Mouse (Mus musculus) telencephalon, adult 2 months (tissue): ENCODE measurements at regions not wholly inside any gene's neighbourhood (a gene's known extent, or its start where the extent isn't known, plus 50 kb on each side); places are given as distances from the start of the nearest gene placed in this dataset.
A peak's percentile ranks its signal among the peaks of the same experiment; 100 is the strongest.

Source experiments
- DNase-seq: peaks from one replicate; pipeline ENCODE4 v3.0.0-alpha.2; 2011; ENCODE audit warnings: low read depth, low spot score

DNA sequence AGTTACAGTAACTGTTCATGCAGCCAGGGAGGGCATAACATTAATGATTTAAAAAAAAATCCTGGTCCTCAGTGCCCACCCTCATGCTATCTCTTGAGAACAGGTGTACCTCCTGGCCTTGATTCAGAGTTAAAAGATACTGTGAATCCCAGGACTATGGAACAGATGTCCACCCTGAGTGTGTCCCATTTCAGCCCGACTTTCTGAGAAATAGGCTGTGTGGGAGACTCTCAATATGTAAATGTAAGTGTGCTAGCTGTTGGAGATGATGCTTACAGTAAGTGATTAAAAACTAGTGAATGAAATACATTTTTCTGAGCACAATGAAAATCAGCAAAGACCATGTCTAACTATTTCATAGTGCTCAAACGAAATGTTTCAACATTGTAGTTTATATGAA, 219.2 kb downstream of the Etaa1 start:
- DNase-seq, result peak; percentile 18

DNA sequence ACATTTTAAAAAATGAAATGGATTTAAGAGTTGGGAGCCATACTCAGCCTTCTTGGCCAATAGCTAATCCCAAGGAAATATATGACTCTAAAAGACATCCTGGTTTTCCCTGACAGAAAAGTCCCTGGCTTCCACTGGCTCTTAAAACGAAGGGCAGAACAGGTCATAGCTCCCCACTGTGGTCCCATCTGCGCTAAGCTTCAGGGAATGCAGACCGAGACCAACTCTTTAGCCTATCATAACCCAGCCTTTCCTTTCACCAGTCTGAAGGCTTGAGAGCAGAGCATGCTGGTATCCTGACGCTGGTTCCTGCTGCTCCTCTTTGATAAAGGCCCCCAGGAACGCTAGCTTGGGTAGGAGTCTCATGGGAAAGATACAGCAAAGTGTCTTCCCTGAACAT, 214.8 kb downstream of the Etaa1 start:
- DNase-seq, result no peak

DNA sequence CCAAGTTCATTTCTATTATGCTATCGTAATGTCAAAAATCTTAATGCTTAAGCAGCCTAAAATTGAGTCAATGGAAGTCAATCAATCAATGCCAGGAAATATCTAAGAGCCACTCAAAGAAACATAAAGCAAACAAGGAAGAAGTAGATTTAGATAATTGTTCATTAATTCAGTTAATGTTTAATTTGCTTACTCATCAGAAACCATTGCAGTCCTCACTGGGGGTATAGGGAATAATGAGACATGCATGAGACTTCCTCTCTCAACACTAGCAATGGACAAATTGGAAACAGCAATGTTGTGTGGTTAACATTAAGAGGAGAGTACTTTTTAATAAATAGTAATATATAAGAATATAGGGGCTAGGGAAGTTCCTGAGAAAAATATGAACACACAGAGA, 209.9 kb downstream of the Etaa1 start:
- DNase-seq, result no peak

DNA sequence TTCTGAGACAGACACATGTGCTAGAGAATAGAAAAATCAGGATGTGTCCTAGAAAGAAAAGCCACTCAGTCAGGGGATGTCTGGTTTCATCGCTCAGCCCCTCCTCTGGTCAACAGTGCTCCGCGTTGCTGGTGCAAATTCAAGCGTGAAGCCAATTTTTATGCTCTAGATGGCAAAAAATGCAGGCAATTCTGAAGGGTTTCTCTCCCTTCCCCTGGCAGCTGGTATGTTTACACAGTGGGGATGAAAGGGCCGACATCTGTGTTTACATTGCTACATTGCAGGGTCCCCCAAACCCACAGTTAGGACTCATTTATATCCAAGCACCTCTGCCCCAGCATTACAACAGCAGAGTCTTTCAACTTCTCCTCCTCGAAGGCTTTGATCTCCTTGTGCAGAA, 203.3 kb downstream of the Etaa1 start:
- no peak for DNase-seq

- no peak for DNase-seq
Measured at GRCm38 (mm10) chr11:17759224-17759623, 194.5 kb downstream of the Etaa1 start.

DNA sequence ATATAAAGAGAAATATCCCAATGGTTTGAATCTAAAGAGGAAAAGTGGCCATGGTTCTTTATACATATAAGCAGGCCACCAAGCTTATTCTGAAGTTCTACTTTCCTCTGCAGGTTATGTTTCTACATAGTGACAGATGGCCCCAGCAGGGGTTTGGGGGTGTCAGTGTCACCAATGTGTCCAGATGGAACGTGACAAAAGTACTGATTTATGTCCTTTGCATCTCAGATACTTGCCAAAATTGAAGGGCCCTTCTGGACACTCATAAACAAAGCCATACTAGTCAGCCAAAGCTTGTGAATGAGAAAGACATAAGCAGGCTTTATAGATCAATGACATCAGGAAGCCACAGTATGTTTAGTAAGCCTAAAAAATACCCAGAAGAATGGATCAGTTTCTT, 190.3 kb downstream of the Etaa1 start:
- DNase-seq, result no peak

- DNase-seq, result no peak
Measured at GRCm38 (mm10) chr11:17764146-17764545, 189.5 kb downstream of the Etaa1 start.

DNA sequence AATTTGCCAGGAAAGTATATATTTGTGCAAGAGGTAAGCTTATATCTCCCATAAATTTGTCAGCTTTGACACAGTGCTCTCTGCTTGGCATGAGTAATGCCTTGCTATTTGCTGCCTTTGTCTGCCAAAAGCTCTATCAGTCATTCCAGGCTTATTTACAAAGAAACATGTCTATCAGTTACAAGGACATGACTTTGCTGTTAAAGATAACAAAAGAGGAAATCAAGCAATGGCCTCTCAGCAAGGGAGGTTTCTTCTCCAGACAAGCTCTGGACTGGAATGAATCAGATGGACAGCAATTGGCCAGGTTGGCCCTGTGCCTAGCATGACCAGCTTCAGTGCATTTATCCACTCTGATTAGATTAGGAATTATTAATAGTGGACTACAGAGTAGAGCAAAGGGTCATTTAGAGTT, 185.3 kb downstream of the Etaa1 start:
- no peak for DNase-seq

- DNase-seq, result no peak
Measured at GRCm38 (mm10) chr11:17768837-17769466, 184.7 kb downstream of the Etaa1 start.

- no peak for DNase-seq
Measured at GRCm38 (mm10) chr11:17797632-17798031, 156.0 kb downstream of the Etaa1 start.

- no peak for DNase-seq
Measured at GRCm38 (mm10) chr11:17807851-17808250, 145.8 kb downstream of the Etaa1 start.

- no peak for DNase-seq
Measured at GRCm38 (mm10) chr11:17811829-17812559, 141.7 kb downstream of the Etaa1 start.

DNA sequence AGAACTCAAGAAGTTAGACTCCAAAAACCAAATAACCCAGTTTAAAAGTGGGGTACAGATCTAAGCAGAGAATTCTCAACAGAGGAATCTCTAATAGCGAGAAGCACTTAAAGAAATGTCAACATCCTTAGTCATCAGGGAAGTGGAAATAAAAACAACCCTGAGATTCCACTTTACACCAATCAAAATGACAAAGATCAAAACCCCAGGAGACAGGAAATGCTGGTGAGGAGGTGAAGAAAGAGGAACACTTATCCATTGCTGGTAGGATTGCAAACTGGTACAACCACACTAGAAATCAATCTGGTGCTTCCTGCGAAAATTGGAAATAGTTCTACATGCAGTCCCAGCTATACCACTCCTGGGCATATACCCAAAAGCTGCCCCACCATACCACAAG, 111.0 kb downstream of the Etaa1 start:
- no peak for DNase-seq

GRCm38 (mm10) chr11:17852405-17852804, 101.3 kb downstream of the Etaa1 start:
- no peak for DNase-seq

DNA sequence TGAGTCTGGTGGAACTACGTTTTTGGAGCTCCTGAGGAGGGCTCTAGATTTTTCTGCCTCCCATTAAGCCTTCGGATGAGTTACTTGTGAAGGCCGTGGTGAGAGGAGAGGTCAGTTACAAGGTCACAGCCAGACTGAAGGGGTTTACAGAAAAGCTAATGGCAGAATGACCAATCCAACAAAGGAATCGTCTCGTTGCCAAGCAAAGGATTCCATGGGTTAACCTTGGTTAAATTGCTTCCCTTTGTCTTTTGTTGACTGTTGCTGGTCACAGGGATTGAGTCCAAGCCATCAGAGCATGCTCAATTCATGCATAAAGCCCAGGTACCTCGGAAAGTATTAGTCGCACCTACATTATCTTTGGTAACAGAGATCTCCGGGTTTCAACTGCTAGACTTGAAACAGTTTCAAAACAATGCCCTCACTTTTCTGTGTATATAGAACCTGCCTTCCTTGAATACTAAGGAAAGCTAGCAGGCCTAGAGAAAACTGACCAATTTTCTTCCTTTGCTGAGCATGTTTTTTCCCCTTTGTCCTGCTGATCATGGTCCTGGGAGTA, 100.3 kb downstream of the Etaa1 start:
- no peak for DNase-seq

DNA sequence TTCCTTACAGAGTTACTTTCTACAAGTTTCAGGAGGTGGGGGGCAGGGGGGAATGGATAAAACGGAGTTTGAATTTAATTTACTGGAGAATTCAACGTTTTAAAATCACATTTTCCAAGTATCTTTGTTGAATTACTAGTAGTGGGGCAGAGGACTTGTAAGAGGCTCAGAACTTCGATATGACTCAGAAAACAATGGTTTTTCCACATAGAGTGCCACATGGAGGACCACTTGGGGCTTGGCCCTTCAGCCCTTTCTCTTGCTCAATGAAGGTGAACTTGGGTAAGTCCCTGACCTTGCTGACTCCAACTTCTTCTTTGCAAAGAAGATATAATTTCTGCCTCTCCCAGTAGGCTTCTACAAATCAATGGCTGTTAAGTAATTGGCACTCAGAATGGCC, 99.8 kb downstream of the Etaa1 start:
- DNase-seq, result no peak

- no peak for DNase-seq
Measured at GRCm38 (mm10) chr11:17859364-17860131, 94.1 kb downstream of the Etaa1 start.

GRCm38 (mm10) chr11:17864833-17865397, 88.8 kb downstream of the Etaa1 start:
- no peak for DNase-seq

- DNase-seq, result peak; percentile 17
Measured at GRCm38 (mm10) chr11:17870690-17871089, 83.0 kb downstream of the Etaa1 start.

DNA sequence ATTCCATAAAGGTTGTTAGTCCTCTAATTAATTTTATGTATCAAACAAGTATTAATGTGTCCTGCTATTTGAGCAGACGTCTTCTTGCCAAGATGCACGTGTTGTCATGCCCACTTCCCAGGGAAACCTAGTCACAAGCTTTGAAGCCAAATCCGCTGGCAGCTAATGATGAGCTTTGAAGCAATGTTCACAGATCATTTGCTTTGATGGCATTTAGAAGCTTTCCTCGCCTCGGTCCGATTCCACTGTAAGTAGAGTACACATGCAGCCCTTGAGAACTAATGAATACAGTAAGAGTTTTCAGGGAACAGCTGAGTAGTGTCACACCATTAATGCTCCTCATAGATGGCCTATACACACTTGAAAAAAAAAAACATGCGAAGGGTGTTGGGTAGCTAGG, 81.8 kb downstream of the Etaa1 start:
- DNase-seq, result no peak

GRCm38 (mm10) chr11:17883276-17883675, 70.4 kb downstream of the Etaa1 start:
- no peak for DNase-seq
